ENCODE assay signal across 18 mouse cellular contexts in the genomic region with DNA sequence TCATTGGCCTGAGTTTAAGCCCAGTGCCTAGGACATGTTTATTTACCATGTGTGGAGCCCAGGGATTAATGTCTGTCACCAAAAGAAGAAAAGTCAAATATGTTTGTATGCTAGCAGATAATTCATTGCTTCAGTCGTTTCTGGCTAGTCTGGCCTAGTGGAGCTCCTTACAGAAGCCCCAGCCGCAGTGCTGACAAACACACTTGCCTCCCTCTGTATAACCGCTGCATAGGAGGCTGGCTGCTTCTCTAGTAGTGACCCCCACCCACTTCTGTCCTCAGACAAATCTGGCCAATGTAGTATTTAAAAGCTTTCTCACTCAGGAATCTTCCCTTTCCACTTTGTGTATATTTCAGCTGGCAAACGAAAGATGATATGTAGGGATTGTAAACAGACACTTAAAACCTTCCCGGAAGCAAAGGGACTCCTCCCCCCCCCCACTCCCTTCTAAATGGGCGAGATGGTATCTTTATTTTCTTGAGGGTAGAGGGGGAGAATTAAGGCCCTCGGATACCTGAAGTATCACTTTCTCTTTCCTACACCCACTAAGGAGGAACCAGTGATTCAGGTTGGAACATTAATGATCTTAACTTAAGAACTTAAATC. TPM values are rescaled to one million over a fixed set of nuclear protein-coding genes. Genes with fewer than 3 reads are reported as not detected.
DNase-seq lines count a peak whose midpoint lies in the region; ATAC-seq and TF ChIP-seq lines count a peak whose summit lies in the region.
"Had no signal": no experiment of that assay in that cellular context is flagged by ENCODE, and none has a peak within 500 bp of the region (broad histone marks: within the 10 kb centered on the region; RNA-seq: fewer than 3 reads in every experiment).

No protein-coding gene starts in this region.

- DNase-seq in forebrain, embryonic 10.5 days (ENCODE audit: extremely low spot score, low spot score), result no peak
- DNase-seq in lung, postnatal 10 days, result no peak
- DNase-seq in CD4-positive, CD25-positive, alpha-beta regulatory T cell, adult 2 months (ENCODE audit: low read depth, low spot score), result peak; percentile 44
- no peak for DNase-seq in cerebellum, adult 9-11 months
- DNase-seq in left cerebral cortex, adult 2 months (ENCODE audit: extremely low spot score in 1 of 2, low spot score in 2 of 2), result no peak
- DNase-seq: adrenal gland, postnatal 36 days; cerebellum, adult 11-12 months; kidney, postnatal 10 days; layer of hippocampus, postnatal 36 days; spleen, adult 18-20 months had no signal

- WGBS in forebrain, embryonic 10.5 days, result 64% methylated on average over 7 of the region's 7 CpGs
- 71% methylated on average over 7 of the region's 7 CpGs for WGBS in forebrain, embryonic 15.5 days
- 11% methylated on average over 7 of the region's 7 CpGs for WGBS in lung, embryonic 15.5 days
- WGBS in intestine, postnatal 0 days, result 18% methylated on average over 7 of the region's 7 CpGs

- H3K27ac ChIP-seq in forebrain, embryonic 10.5 days, result 0 out of 2 replicates have a peak overlapping the region, but pooled peaks have one; percentile 15
- H3K27ac ChIP-seq in forebrain, embryonic 15.5 days (replicated peaks), result no peak overlapping the region
- peak overlapping the region; percentile 53 for H3K27ac ChIP-seq in lung, embryonic 15.5 days
- peak overlapping the region; percentile 4 for H3K27ac ChIP-seq in intestine, postnatal 0 days (ENCODE audit: low read depth, low read length)
- no peak overlapping the region for H3K27ac ChIP-seq in left cerebral cortex, adult 2 months
- H3K27ac ChIP-seq: heart, embryonic 10.5 days; layer of hippocampus, adult 2 months; liver, embryonic 15.5 days; midbrain, embryonic 12.5 days had no signal

- intact Hi-C loops in left cerebral cortex, adult 2 months (cut with DNase I), result loop anchor here (5.0 kb wide), 1 partner anchor 77 kb away; no protein-coding TSS in a partner anchor

- H3K4me1 ChIP-seq in forebrain, embryonic 10.5 days, result peaks cover 36% of the 10 kb centered on the region
- H3K4me1 ChIP-seq in forebrain, embryonic 15.5 days, result no peaks in the 10 kb centered on the region
- H3K4me1 ChIP-seq in lung, embryonic 15.5 days, result peaks cover 41% of the 10 kb centered on the region
- H3K4me1 ChIP-seq in intestine, postnatal 0 days (replicated peaks; ENCODE audit: control insufficient read depth, insufficient read depth, low read length), result 0 out of 2 replicates have a peak, but pooled peaks cover 3% of the 10 kb centered on the region
- H3K4me1 ChIP-seq: midbrain, embryonic 12.5 days had no signal

- H3K9ac ChIP-seq in forebrain, embryonic 15.5 days (replicated peaks), result no peak overlapping the region
- H3K9ac ChIP-seq in lung, embryonic 15.5 days, result no peak overlapping the region
- H3K9ac ChIP-seq in intestine, postnatal 0 days (ENCODE audit: low read depth, low read length), result no peak overlapping the region
- H3K9ac ChIP-seq: liver, embryonic 15.5 days; midbrain, embryonic 12.5 days had no signal

- H3K36me3 ChIP-seq in forebrain, embryonic 10.5 days (replicated peaks), result no peaks in the 10 kb centered on the region
- H3K36me3 ChIP-seq in forebrain, embryonic 15.5 days, result no peaks in the 10 kb centered on the region
- no peaks in the 10 kb centered on the region for H3K36me3 ChIP-seq in lung, embryonic 15.5 days
- no peaks in the 10 kb centered on the region for H3K36me3 ChIP-seq in intestine, postnatal 0 days (ENCODE audit: control insufficient read depth, insufficient read depth)
- H3K36me3 ChIP-seq: heart, embryonic 10.5 days; liver, embryonic 15.5 days; midbrain, embryonic 12.5 days had no signal

- no peak overlapping the region for H3K4me3 ChIP-seq in forebrain, embryonic 10.5 days
- no peak overlapping the region for H3K4me3 ChIP-seq in forebrain, embryonic 15.5 days
- H3K4me3 ChIP-seq in lung, embryonic 15.5 days, result no peak overlapping the region
- no peak overlapping the region for H3K4me3 ChIP-seq in intestine, postnatal 0 days (ENCODE audit: low read depth, low read length)
- H3K4me3 ChIP-seq in left cerebral cortex, adult 2 months, result no peak overlapping the region
- H3K4me3 ChIP-seq: heart, embryonic 10.5 days; layer of hippocampus, adult 2 months; liver, embryonic 15.5 days; midbrain, embryonic 12.5 days had no signal

- no peaks in the 10 kb centered on the region for H3K27me3 ChIP-seq in forebrain, embryonic 10.5 days (ENCODE audit: poor library complexity, severe bottlenecking)
- H3K27me3 ChIP-seq in forebrain, embryonic 15.5 days, result no peaks in the 10 kb centered on the region
- H3K27me3 ChIP-seq in lung, embryonic 15.5 days, result no peaks in the 10 kb centered on the region
- no peaks in the 10 kb centered on the region for H3K27me3 ChIP-seq in intestine, postnatal 0 days (replicated peaks; ENCODE audit: control insufficient read depth, insufficient read depth, low read length)
- H3K27me3 ChIP-seq: liver, embryonic 15.5 days; midbrain, embryonic 12.5 days had no signal

- no peak for TF ChIP-seq CTCF in intestine, postnatal 0 days (IDR thresholded peaks at IDR 0.05; ENCODE audit: low read depth)
- TF ChIP-seq CTCF in left cerebral cortex, adult 2 months (IDR thresholded peaks at IDR 0.05), result no peak

- no peaks in the 10 kb centered on the region for H3K9me3 ChIP-seq in forebrain, embryonic 10.5 days
- no peaks in the 10 kb centered on the region for H3K9me3 ChIP-seq in forebrain, embryonic 15.5 days
- no peaks in the 10 kb centered on the region for H3K9me3 ChIP-seq in lung, embryonic 15.5 days
- no peaks in the 10 kb centered on the region for H3K9me3 ChIP-seq in intestine, postnatal 0 days (ENCODE audit: control insufficient read depth)
- H3K9me3 ChIP-seq: heart, embryonic 10.5 days; liver, embryonic 15.5 days; midbrain, embryonic 12.5 days had no signal

- no peak for ATAC-seq in forebrain, embryonic 15.5 days (replicated peaks)
- peak; percentile 55; the same call in 1 of the 2 replicates for ATAC-seq in lung, embryonic 15.5 days (ENCODE audit: borderline replicate concordance, extremely low read depth, low FRiP score, low TSS enrichment)
- ATAC-seq in intestine, postnatal 0 days, result no peak
- ATAC-seq: forebrain, embryonic 16.5 days had no signal

- no peak overlapping the region for H3K4me2 ChIP-seq in forebrain, embryonic 15.5 days (replicated peaks)
- H3K4me2 ChIP-seq in lung, embryonic 15.5 days, result no peak overlapping the region
- H3K4me2 ChIP-seq in intestine, postnatal 0 days (replicated peaks; ENCODE audit: low read depth), result no peak overlapping the region
- H3K4me2 ChIP-seq: liver, embryonic 15.5 days; midbrain, embryonic 12.5 days had no signal

RNA-seq across cellular contexts. Expression of gene Dusp6, which starts 18.3 kb away (rescaled TPM):
- polyA plus RNA-seq in forebrain, embryonic 10.5 days (2016; fragmentation: Nextera tagmentation; extraction: Ambion mirVana), result 97.6 and 116 TPM in 2 replicates
- polyA plus RNA-seq in forebrain, embryonic 15.5 days (2015; fragmentation: Nextera tagmentation; extraction: Ambion mirVana), result 33.3 and 36.4 TPM in 2 replicates
- 72.1 and 73.6 TPM in 2 replicates for polyA plus RNA-seq in lung, embryonic 15.5 days (2015; fragmentation: Nextera tagmentation; extraction: Ambion mirVana)
- polyA plus RNA-seq in intestine, postnatal 0 days (2015; fragmentation: Nextera tagmentation; extraction: Ambion mirVana), result 27.9 and 34.6 TPM in 2 replicates
- 100 to 1,000 TPM; 101 to 116 TPM for total RNA-seq in left cerebral cortex, adult 2 months (2021)

Comparison
In these comparisons a context has a peak if more than half of its experiments do, and no peak if none do; other contexts are left out.
1. H3K27ac ChIP-seq: peak in forebrain, embryonic 10.5 days (single experiment), lung, embryonic 15.5 days (single experiment) and intestine, postnatal 0 days (single experiment); none in forebrain, embryonic 15.5 days (single experiment) and left cerebral cortex, adult 2 months (single experiment).